Mouse (Mus musculus): ENCODE results near the gene Vmn1r25.
"Not testable (repeated sequence)": the region's sequence is repeated elsewhere in the genome, so short reads cannot be mapped to it uniquely, and the experiment has no call there.

Gene Vmn1r25

GRCm38 (mm10) chr6:57980710-57981109 is at the start of gene Vmn1r25:
TSS of gene Vmn1r25 (minus strand) at chr6:57980810.
- no peak for DNase-seq (ENCODE audit: low spot score in 2 of 2)

GRCm38 (mm10) chr6:58017478-58017877 is 36.9 kb upstream of the Vmn1r25 start:
- DNase-seq (ENCODE audit: low spot score in 2 of 2) = not testable (repeated sequence)

- no peak for DNase-seq (ENCODE audit: low spot score in 2 of 2)
These were observed 34.4 kb upstream of the Vmn1r25 start, which contains the start of gene Vmn1r26 for GRCm38 (mm10) chr6:58015059-58015458. TSS of gene Vmn1r26 (minus strand) at chr6:58015159.

- not testable (repeated sequence) for DNase-seq (ENCODE audit: low spot score in 2 of 2)
These were observed 19.2 kb downstream of the Vmn1r25 start, which contains the start of gene Vmn1r24 for GRCm38 (mm10) chr6:57961403-57961802. TSS of gene Vmn1r24 (minus strand) at chr6:57961503.
